Comparison of ENCODE assay signal across 33 mouse cellular contexts in genomic region chr2:91906141-91906540, GRCm38 (mm10). TPM values are rescaled to one million over a fixed set of nuclear protein-coding genes. Genes with fewer than 3 reads are reported as not detected.
DNase-seq lines count a peak whose midpoint lies in the region; ATAC-seq and TF ChIP-seq lines count a peak whose summit lies in the region.
"Had no signal": no experiment of that assay in that cellular context is flagged by ENCODE, and none has a peak within 500 bp of the region (broad histone marks: within the 10 kb centered on the region; RNA-seq: fewer than 3 reads in every experiment).

No protein-coding gene starts in this region.

- 0 out of 2 replicates have a peak, but pooled peaks have one; percentile 47 for ATAC-seq in embryonic facial prominence, embryonic 14.5 days (ENCODE audit: low read depth)
- no peak for ATAC-seq in limb, embryonic 14.5 days (ENCODE audit: low FRiP score, low read depth)
- ATAC-seq in stomach, postnatal 0 days (ENCODE audit: low FRiP score, low TSS enrichment), result 0 out of 2 replicates have a peak, but pooled peaks have one; percentile 32
- ATAC-seq: CD4-positive, CD25-positive, alpha-beta regulatory T cell, adult 4 months; forebrain, postnatal 0 days; midbrain, embryonic 15.5 days; Patski had no signal

- no peak overlapping the region for H3K4me3 ChIP-seq in embryonic facial prominence, embryonic 14.5 days (ENCODE audit: low read depth, low read length)
- no peak overlapping the region for H3K4me3 ChIP-seq in embryonic facial prominence, embryonic 10.5 days
- no peak overlapping the region for H3K4me3 ChIP-seq in limb, embryonic 14.5 days (replicated peaks; ENCODE audit: low read length)
- H3K4me3 ChIP-seq in limb, embryonic 10.5 days, result no peak overlapping the region
- H3K4me3 ChIP-seq in stomach, postnatal 0 days (ENCODE audit: low read depth, low read length), result no peak overlapping the region
- H3K4me3 ChIP-seq: embryonic facial prominence, embryonic 13.5 days; heart, embryonic 15.5 days; limb, embryonic 13.5 days; liver, embryonic 15.5 days; midbrain, embryonic 15.5 days; myocyte; neural tube, embryonic 13.5 days had no signal

- H3K36me3 ChIP-seq in embryonic facial prominence, embryonic 14.5 days (ENCODE audit: control insufficient read depth, insufficient read depth, low read length), result peaks cover 48% of the 10 kb centered on the region
- H3K36me3 ChIP-seq in embryonic facial prominence, embryonic 10.5 days (replicated peaks), result peaks cover 73% of the 10 kb centered on the region
- peaks cover 36% of the 10 kb centered on the region for H3K36me3 ChIP-seq in limb, embryonic 14.5 days (ENCODE audit: control insufficient read depth, insufficient read depth, low read length)
- H3K36me3 ChIP-seq in limb, embryonic 10.5 days, result peaks cover 65% of the 10 kb centered on the region
- H3K36me3 ChIP-seq in stomach, postnatal 0 days (ENCODE audit: control insufficient read depth, insufficient read depth, low read length), result peaks cover 5% of the 10 kb centered on the region; the same call in 1 of the 2 replicates

- DNase-seq in embryonic facial prominence, embryonic 14.5 days (ENCODE audit: low spot score), result no peak
- no peak for DNase-seq in embryonic facial prominence, embryonic 10.5 days (ENCODE audit: low spot score)
- peak; percentile 17 for DNase-seq in limb, embryonic 14.5 days (ENCODE audit: low spot score)
- DNase-seq in limb, embryonic 10.5 days (ENCODE audit: low spot score), result no peak
- peak; percentile 75 for DNase-seq in adrenal gland, postnatal 14 days
- DNase-seq in stomach, postnatal 0 days (ENCODE audit: low spot score), result no peak
- DNase-seq in kidney, adult 11 months, result no peak
- DNase-seq: cerebellum, adult 18-20 months; cerebellum, postnatal 25 days; forebrain, postnatal 0 days; gastrocnemius, postnatal 36 days; heart, postnatal 4 days; kidney, adult 9 months; kidney, postnatal 36 days; layer of hippocampus, postnatal 36 days; lung, postnatal 4 days; retina, postnatal 1 day; right cerebral cortex, postnatal 25 days; spleen, adult 18-20 months; thymus, postnatal 14 days had no signal

- no peak for TF ChIP-seq POLR2A in limb, embryonic 14.5 days (IDR thresholded peaks at IDR 0.05; ENCODE audit: borderline replicate concordance, extremely low read depth, insufficient read depth, insufficient read length)

- no peaks in the 10 kb centered on the region for H3K9me3 ChIP-seq in embryonic facial prominence, embryonic 14.5 days (ENCODE audit: control insufficient read depth, low read length)
- H3K9me3 ChIP-seq in embryonic facial prominence, embryonic 10.5 days, result no peaks in the 10 kb centered on the region
- H3K9me3 ChIP-seq in limb, embryonic 14.5 days (ENCODE audit: control insufficient read depth, low read length), result no peaks in the 10 kb centered on the region
- H3K9me3 ChIP-seq in limb, embryonic 10.5 days (replicated peaks), result no peaks in the 10 kb centered on the region
- no peaks in the 10 kb centered on the region for H3K9me3 ChIP-seq in stomach, postnatal 0 days (ENCODE audit: control insufficient read depth, low read length)
- H3K9me3 ChIP-seq: embryonic facial prominence, embryonic 13.5 days; heart, embryonic 15.5 days; limb, embryonic 13.5 days; liver, embryonic 15.5 days; midbrain, embryonic 15.5 days; neural tube, embryonic 13.5 days had no signal

- TF ChIP-seq EP300 in stomach, postnatal 0 days (optimal IDR thresholded peaks at IDR 0.05), result no peak

- H3K9ac ChIP-seq in embryonic facial prominence, embryonic 14.5 days (ENCODE audit: low read depth, low read length), result no peak overlapping the region
- no peak overlapping the region for H3K9ac ChIP-seq in limb, embryonic 14.5 days (ENCODE audit: low read depth, low read length, severe bottlenecking)
- H3K9ac ChIP-seq in stomach, postnatal 0 days (ENCODE audit: low read length), result no peak overlapping the region
- H3K9ac ChIP-seq: embryonic facial prominence, embryonic 13.5 days; forebrain, postnatal 0 days; heart, embryonic 15.5 days; hindbrain, embryonic 14.5 days; limb, embryonic 13.5 days; liver, embryonic 15.5 days; midbrain, embryonic 15.5 days; neural tube, embryonic 13.5 days had no signal

- TF ChIP-seq CTCF in stomach, postnatal 0 days (IDR thresholded peaks at IDR 0.05; ENCODE audit: low read depth), result no peak

- no peaks in the 10 kb centered on the region for H3K27me3 ChIP-seq in embryonic facial prominence, embryonic 14.5 days (replicated peaks; ENCODE audit: control insufficient read depth, insufficient read depth, low read length)
- no peaks in the 10 kb centered on the region for H3K27me3 ChIP-seq in embryonic facial prominence, embryonic 10.5 days (replicated peaks; ENCODE audit: low read depth, poor library complexity, severe bottlenecking)
- H3K27me3 ChIP-seq in limb, embryonic 14.5 days (ENCODE audit: control insufficient read depth, insufficient read depth, low read length), result no peaks in the 10 kb centered on the region
- H3K27me3 ChIP-seq in limb, embryonic 10.5 days (ENCODE audit: low read depth, poor library complexity, severe bottlenecking), result no peaks in the 10 kb centered on the region
- H3K27me3 ChIP-seq in stomach, postnatal 0 days (ENCODE audit: control insufficient read depth, insufficient read depth, low read length), result no peaks in the 10 kb centered on the region
- H3K27me3 ChIP-seq: embryonic facial prominence, embryonic 13.5 days; heart, embryonic 15.5 days; limb, embryonic 13.5 days; liver, embryonic 15.5 days; midbrain, embryonic 15.5 days; neural tube, embryonic 13.5 days; Patski had no signal

- H3K4me1 ChIP-seq in embryonic facial prominence, embryonic 14.5 days (ENCODE audit: control insufficient read depth, insufficient read depth, low read length), result no peaks in the 10 kb centered on the region
- H3K4me1 ChIP-seq in embryonic facial prominence, embryonic 10.5 days, result no peaks in the 10 kb centered on the region
- no peaks in the 10 kb centered on the region for H3K4me1 ChIP-seq in limb, embryonic 14.5 days (ENCODE audit: control insufficient read depth, insufficient read depth, low read length)
- no peaks in the 10 kb centered on the region for H3K4me1 ChIP-seq in limb, embryonic 10.5 days
- H3K4me1 ChIP-seq in stomach, postnatal 0 days (replicated peaks; ENCODE audit: control insufficient read depth, insufficient read depth), result no peaks in the 10 kb centered on the region; the same call in 1 of the 2 replicates
- H3K4me1 ChIP-seq: embryonic facial prominence, embryonic 13.5 days; heart, embryonic 15.5 days; liver, embryonic 15.5 days had no signal

- H3K4me2 ChIP-seq in embryonic facial prominence, embryonic 14.5 days (ENCODE audit: low read depth, low read length), result no peak overlapping the region
- no peak overlapping the region for H3K4me2 ChIP-seq in limb, embryonic 14.5 days (replicated peaks; ENCODE audit: low read depth, low read length, severe bottlenecking)
- no peak overlapping the region for H3K4me2 ChIP-seq in stomach, postnatal 0 days (replicated peaks; ENCODE audit: low read depth)
- H3K4me2 ChIP-seq: embryonic facial prominence, embryonic 13.5 days; heart, embryonic 15.5 days; hindbrain, embryonic 14.5 days; limb, embryonic 13.5 days; liver, embryonic 15.5 days; midbrain, embryonic 15.5 days; neural tube, embryonic 13.5 days had no signal

- 98% methylated on average over 2 of the region's 2 CpGs for WGBS in embryonic facial prominence, embryonic 14.5 days
- 90% methylated on average over 2 of the region's 2 CpGs for WGBS in embryonic facial prominence, embryonic 10.5 days
- 90% methylated on average over 2 of the region's 2 CpGs for WGBS in limb, embryonic 14.5 days
- WGBS in limb, embryonic 10.5 days, result 93% methylated on average over 2 of the region's 2 CpGs
- WGBS in stomach, postnatal 0 days, result 75% methylated on average over 2 of the region's 2 CpGs

- H3K27ac ChIP-seq in embryonic facial prominence, embryonic 14.5 days (replicated peaks; ENCODE audit: low read depth, low read length), result no peak overlapping the region
- H3K27ac ChIP-seq in embryonic facial prominence, embryonic 10.5 days (replicated peaks), result no peak overlapping the region
- no peak overlapping the region for H3K27ac ChIP-seq in limb, embryonic 14.5 days (replicated peaks; ENCODE audit: low read depth, low read length)
- H3K27ac ChIP-seq in limb, embryonic 10.5 days, result no peak overlapping the region
- H3K27ac ChIP-seq in stomach, postnatal 0 days (replicated peaks), result peak overlapping the region; percentile 40; the same call in 1 of the 2 replicates
- H3K27ac ChIP-seq: heart, embryonic 15.5 days; hindbrain, embryonic 14.5 days; limb, embryonic 13.5 days; liver, embryonic 15.5 days; midbrain, embryonic 15.5 days had no signal

RNA-seq across cellular contexts. Expression of gene Chrm4, which starts 20.9 kb away (rescaled TPM):
- polyA plus RNA-seq in embryonic facial prominence, embryonic 14.5 days (2014; fragmentation: Nextera tagmentation; extraction: Ambion mirVana), result 0.31 and 0.47 TPM in 2 replicates
- polyA plus RNA-seq in embryonic facial prominence, embryonic 10.5 days (2016; fragmentation: Nextera tagmentation; extraction: Ambion mirVana), result 0.74 and 1.4 TPM in 2 replicates
- polyA plus RNA-seq in limb, embryonic 14.5 days (2012; rRNA removed), result 0.47 and 0.88 TPM in 2 replicates
- polyA plus RNA-seq in limb, embryonic 14.5 days (2014; fragmentation: Nextera tagmentation; extraction: Ambion mirVana), result 0.17 and 0.32 TPM in 2 replicates
- polyA plus RNA-seq in limb, embryonic 10.5 days (2016; fragmentation: Nextera tagmentation; extraction: Ambion mirVana), result 0.67 and 0.76 TPM in 2 replicates
- total RNA-seq in adrenal gland, postnatal 14 days (2021), result 1.2 and 1.5 TPM in 2 replicates
- polyA plus RNA-seq in stomach, postnatal 0 days (2015; fragmentation: Nextera tagmentation; extraction: Ambion mirVana), result 0.08 and 0.16 TPM in 2 replicates
- total RNA-seq: gastrocnemius, postnatal 36 days; heart, postnatal 4 days had no signal
- polyA plus RNA-seq: heart, embryonic 15.5 days; intestine, embryonic 14.5 days; liver, embryonic 15.5 days; Patski had no signal

RNA-seq across cellular contexts. Expression of gene Mdk, which starts 26.0 kb away (rescaled TPM):
- 700 and 828 TPM in 2 replicates for polyA plus RNA-seq in embryonic facial prominence, embryonic 14.5 days (2014; fragmentation: Nextera tagmentation; extraction: Ambion mirVana)
- polyA plus RNA-seq in embryonic facial prominence, embryonic 10.5 days (2016; fragmentation: Nextera tagmentation; extraction: Ambion mirVana), result 2,212 and 2,218 TPM in 2 replicates
- 1,140 and 1,381 TPM in 2 replicates for polyA plus RNA-seq in limb, embryonic 14.5 days (2012; rRNA removed)
- 1,171 and 1,392 TPM in 2 replicates for polyA plus RNA-seq in limb, embryonic 14.5 days (2014; fragmentation: Nextera tagmentation; extraction: Ambion mirVana)
- 2,617 and 2,689 TPM in 2 replicates for polyA plus RNA-seq in limb, embryonic 10.5 days (2016; fragmentation: Nextera tagmentation; extraction: Ambion mirVana)
- 14.6 and 17.5 TPM in 2 replicates for total RNA-seq in adrenal gland, postnatal 14 days (2021)
- polyA plus RNA-seq in stomach, postnatal 0 days (2015; fragmentation: Nextera tagmentation; extraction: Ambion mirVana), result 157 and 170 TPM in 2 replicates

RNA-seq across cellular contexts. Expression of gene Gm9821, which starts 39.4 kb away (rescaled TPM):
- polyA plus RNA-seq in embryonic facial prominence, embryonic 14.5 days (2014; fragmentation: Nextera tagmentation; extraction: Ambion mirVana), result 0.70 and 0.76 TPM in 2 replicates
- polyA plus RNA-seq in embryonic facial prominence, embryonic 10.5 days (2016; fragmentation: Nextera tagmentation; extraction: Ambion mirVana), result 0.23 and 0.41 TPM in 2 replicates
- 0.05 TPM in 1 of 2 replicates, not detected in the other for polyA plus RNA-seq in limb, embryonic 14.5 days (2012; rRNA removed)
- polyA plus RNA-seq in limb, embryonic 14.5 days (2014; fragmentation: Nextera tagmentation; extraction: Ambion mirVana), result 0.37 and 0.56 TPM in 2 replicates
- polyA plus RNA-seq in limb, embryonic 10.5 days (2016; fragmentation: Nextera tagmentation; extraction: Ambion mirVana), result 0.33 and 0.56 TPM in 2 replicates
- total RNA-seq in adrenal gland, postnatal 14 days (2021), result not detected in 2 replicates
- 0.13 and 0.15 TPM in 2 replicates for polyA plus RNA-seq in stomach, postnatal 0 days (2015; fragmentation: Nextera tagmentation; extraction: Ambion mirVana)
- total RNA-seq: forebrain, postnatal 0 days; gastrocnemius, postnatal 36 days; heart, postnatal 4 days; layer of hippocampus, postnatal 36 days; left cerebral cortex, postnatal 14 days had no signal
- polyA plus RNA-seq: forebrain, postnatal 0 days; testis, adult 2 months had no signal

Comparison
In these comparisons a context has a peak if more than half of its experiments do, and no peak if none do; other contexts are left out.
1. DNase-seq: peak in limb, embryonic 14.5 days (single experiment) and adrenal gland, postnatal 14 days (single experiment); none in embryonic facial prominence, embryonic 14.5 days (single experiment), embryonic facial prominence, embryonic 10.5 days (single experiment), limb, embryonic 10.5 days (single experiment), stomach, postnatal 0 days (single experiment) and kidney, adult 11 months (single experiment).